Comparison of ENCODE assay signal across 20 mouse cellular contexts in genomic region chr13:79430987-79431386, GRCm38 (mm10).
DNase-seq lines count a peak whose midpoint lies in the region; ATAC-seq and TF ChIP-seq lines count a peak whose summit lies in the region.
"Had no signal": no experiment of that assay in that cellular context is flagged by ENCODE, and none has a peak within 500 bp of the region (broad histone marks: within the 10 kb centered on the region; RNA-seq: fewer than 3 reads in every experiment).

No protein-coding gene starts in this region.

- H3K36me3 ChIP-seq in forebrain, embryonic 10.5 days (replicated peaks), result no peaks in the 10 kb centered on the region
- H3K36me3 ChIP-seq in midbrain, embryonic 10.5 days, result no peaks in the 10 kb centered on the region
- H3K36me3 ChIP-seq in heart, embryonic 12.5 days, result no peaks in the 10 kb centered on the region
- H3K36me3 ChIP-seq: G1E; limb, embryonic 13.5 days had no signal

- peaks cover 46% of the 10 kb centered on the region for H3K27me3 ChIP-seq in forebrain, embryonic 10.5 days (ENCODE audit: poor library complexity, severe bottlenecking)
- H3K27me3 ChIP-seq in midbrain, embryonic 10.5 days (ENCODE audit: low read depth, poor library complexity, severe bottlenecking), result no peaks in the 10 kb centered on the region
- H3K27me3 ChIP-seq in heart, embryonic 12.5 days (replicated peaks), result no peaks in the 10 kb centered on the region
- no peaks in the 10 kb centered on the region for H3K27me3 ChIP-seq in cerebellum, adult 2 months (ENCODE audit: control insufficient read depth, insufficient read depth, low read length)
- H3K27me3 ChIP-seq: limb, embryonic 13.5 days; megakaryocyte, embryonic 14.5 days had no signal

- WGBS in forebrain, embryonic 10.5 days, result 27% methylated on average over 2 of the region's 2 CpGs
- 23% methylated on average over 2 of the region's 2 CpGs for WGBS in midbrain, embryonic 10.5 days
- WGBS in heart, embryonic 12.5 days, result 18% methylated on average over 2 of the region's 2 CpGs
- 5% methylated on average over 2 of the region's 2 CpGs for WGBS in cerebellum, adult 2 months

- peak; percentile 4 to 6 for DNase-seq in cerebellum, postnatal 10 days
- no peak for DNase-seq in cerebellum, adult 11-12 months
- DNase-seq in forebrain, embryonic 10.5 days (ENCODE audit: extremely low spot score, low spot score), result peak; percentile 47
- peak; percentile 22 for DNase-seq in midbrain, embryonic 10.5 days (ENCODE audit: low spot score)
- peak; percentile 56 for DNase-seq in retina, embryonic 14.5 days (ENCODE audit: low spot score)
- no peak for DNase-seq in kidney, postnatal 4 days
- no peak for DNase-seq in cerebellum, adult 2 months
- DNase-seq: cerebellum, postnatal 36 days; gastrocnemius, postnatal 25 days; heart, postnatal 4 days; kidney, adult 2 months; kidney, postnatal 36 days; right cerebral cortex, postnatal 25 days had no signal

- TF ChIP-seq POLR2A in cerebellum, adult 2 months (IDR thresholded peaks at IDR 0.05; ENCODE audit: borderline replicate concordance, insufficient read depth, low read length), result no peak

- peaks cover 39% of the 10 kb centered on the region for H3K4me1 ChIP-seq in forebrain, embryonic 10.5 days
- H3K4me1 ChIP-seq in midbrain, embryonic 10.5 days, result peaks cover 31% of the 10 kb centered on the region
- H3K4me1 ChIP-seq in heart, embryonic 12.5 days (replicated peaks), result no peaks in the 10 kb centered on the region
- no peaks in the 10 kb centered on the region for H3K4me1 ChIP-seq in cerebellum, adult 2 months (ENCODE audit: control insufficient read depth, insufficient read depth, low read length)
- H3K4me1 ChIP-seq: limb, embryonic 13.5 days; megakaryocyte, embryonic 14.5 days had no signal

- TF ChIP-seq CTCF in cerebellum, adult 2 months (IDR thresholded peaks at IDR 0.05; ENCODE audit: borderline replicate concordance, insufficient read depth, low read depth, low read length), result no peak

- H3K27ac ChIP-seq in forebrain, embryonic 10.5 days, result no peak overlapping the region
- 0 out of 2 replicates have a peak overlapping the region, but pooled peaks have one; percentile 49 for H3K27ac ChIP-seq in midbrain, embryonic 10.5 days (replicated peaks)
- no peak overlapping the region for H3K27ac ChIP-seq in heart, embryonic 12.5 days (ENCODE audit: poor library complexity, severe bottlenecking)
- H3K27ac ChIP-seq in cerebellum, adult 2 months (ENCODE audit: insufficient read depth, low read length), result no peak overlapping the region
- H3K27ac ChIP-seq: limb, embryonic 13.5 days; liver, embryonic 14.5 days had no signal

- no peak for ATAC-seq in heart, embryonic 12.5 days (ENCODE audit: insufficient number of reproducible peaks, low FRiP score)
- ATAC-seq: CD4-positive, CD25-positive, alpha-beta regulatory T cell, adult 4 months; lung, postnatal 0 days had no signal

- H3K4me3 ChIP-seq in forebrain, embryonic 10.5 days, result no peak overlapping the region
- no peak overlapping the region for H3K4me3 ChIP-seq in midbrain, embryonic 10.5 days
- H3K4me3 ChIP-seq in heart, embryonic 12.5 days, result no peak overlapping the region
- H3K4me3 ChIP-seq in cerebellum, adult 2 months (replicated peaks; ENCODE audit: insufficient read depth, low read depth, low read length), result no peak overlapping the region
- H3K4me3 ChIP-seq: limb, embryonic 13.5 days; megakaryocyte, embryonic 14.5 days had no signal

- no peaks in the 10 kb centered on the region for H3K9me3 ChIP-seq in forebrain, embryonic 10.5 days
- no peaks in the 10 kb centered on the region for H3K9me3 ChIP-seq in midbrain, embryonic 10.5 days (replicated peaks)
- H3K9me3 ChIP-seq in heart, embryonic 12.5 days (replicated peaks), result no peaks in the 10 kb centered on the region
- H3K9me3 ChIP-seq: limb, embryonic 13.5 days; megakaryocyte, embryonic 14.5 days had no signal

- H3K9ac ChIP-seq in heart, embryonic 12.5 days, result no peak overlapping the region
- H3K9ac ChIP-seq: limb, embryonic 13.5 days; liver, embryonic 14.5 days had no signal

- no peak overlapping the region for H3K4me2 ChIP-seq in heart, embryonic 12.5 days
- H3K4me2 ChIP-seq: limb, embryonic 13.5 days had no signal

Comparison
In these comparisons a context has a peak if more than half of its experiments do, and no peak if none do; other contexts are left out.
1. DNase-seq: peak in cerebellum, postnatal 10 days (2 of 2), forebrain, embryonic 10.5 days (single experiment), midbrain, embryonic 10.5 days (single experiment) and retina, embryonic 14.5 days (single experiment); none in cerebellum, adult 11-12 months (single experiment), kidney, postnatal 4 days (0 of 2) and cerebellum, adult 2 months (0 of 2).